Mouse (Mus musculus): ENCODE measurements around the gene Ncs1. TPM values are rescaled to one million over a fixed set of nuclear protein-coding genes. Genes with fewer than 3 reads are reported as not detected.
A peak's percentile ranks its signal among the peaks of the same experiment; 100 is the strongest.

Ncs1 gene
- 0.25 and 0.67 TPM in 2 replicates for polyA plus RNA-seq (2012; ENCODE audit: insufficient read depth, insufficient read length, missing spikeins)

DNA sequence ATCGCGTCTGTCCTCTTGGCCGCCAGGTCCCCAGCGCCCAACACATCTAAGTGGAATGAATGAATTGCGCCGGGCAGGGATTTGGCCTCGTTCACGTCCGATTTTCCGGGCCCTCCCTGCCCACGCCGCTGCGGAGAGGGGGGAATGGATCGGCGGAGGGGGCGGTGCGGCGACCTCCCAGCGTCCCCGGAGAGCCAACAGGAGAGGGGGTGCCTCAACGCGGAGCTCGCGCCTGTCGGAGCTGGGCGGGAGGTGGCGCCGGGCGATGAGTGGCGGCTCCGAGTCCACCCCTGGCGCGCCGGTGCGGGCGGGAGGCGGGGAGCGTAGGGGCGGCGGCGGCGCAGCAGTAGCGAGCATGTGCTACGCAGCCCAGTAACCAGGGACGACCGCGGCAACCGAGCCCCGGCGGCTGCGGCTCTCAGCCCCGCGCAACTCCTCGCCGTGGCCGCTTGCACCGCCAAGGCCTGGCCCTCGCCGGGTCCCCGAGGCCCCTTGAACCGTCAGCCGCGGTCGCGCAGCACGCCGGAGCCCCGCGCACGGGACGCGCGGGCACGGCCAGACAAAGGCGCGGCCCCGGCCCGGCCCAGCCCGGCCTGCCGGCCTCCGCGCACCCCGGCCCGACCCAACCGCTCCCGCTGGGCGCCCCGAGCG lies at the start of gene Ncs1:
Gene Ncs1 (plus strand): TSS at position 333 of the 651 bp plus-strand sequence.
- Histone ChIP-seq H3K27ac (replicated peaks; ENCODE audit: low read depth, low read length) (no peak within 1 kb of the TSS), H3K4me1 (ENCODE audit: control insufficient read depth, insufficient read depth, insufficient read length, low read length) (no peaks in the 10 kb centered on the region), H3K4me3 (ENCODE audit: insufficient read depth, low read depth, low read length) (peak within 1 kb of the TSS; percentile 57)

DNA sequence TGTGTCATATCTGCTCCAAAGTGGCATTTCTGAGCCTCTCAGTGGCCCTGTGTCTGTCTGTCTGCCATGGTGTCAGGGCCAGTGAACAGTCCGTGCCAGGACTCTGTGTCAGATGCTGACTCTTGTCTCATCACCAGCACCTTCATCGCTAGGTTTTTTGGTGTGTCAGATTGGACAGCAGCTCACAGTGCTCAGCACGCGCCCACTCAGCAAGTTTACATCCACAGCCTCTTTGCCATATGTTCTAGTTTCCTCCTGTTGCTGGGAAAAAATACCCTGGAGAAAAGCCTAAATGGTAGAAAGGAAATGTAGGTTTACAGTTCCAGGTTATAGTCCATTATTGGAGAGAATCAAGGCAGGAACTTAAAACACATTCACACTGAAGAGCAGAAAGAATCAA lies 47.0 kb upstream of the Ncs1 start:
- no peak overlapping the region for H3K4me3 ChIP-seq (ENCODE audit: insufficient read depth, low read depth, low read length)
- H3K27ac ChIP-seq (replicated peaks; ENCODE audit: low read depth, low read length): no peak overlapping the region
- H3K4me1 ChIP-seq (ENCODE audit: control insufficient read depth, insufficient read depth, insufficient read length, low read length): no peaks in the 10 kb centered on the region

DNA sequence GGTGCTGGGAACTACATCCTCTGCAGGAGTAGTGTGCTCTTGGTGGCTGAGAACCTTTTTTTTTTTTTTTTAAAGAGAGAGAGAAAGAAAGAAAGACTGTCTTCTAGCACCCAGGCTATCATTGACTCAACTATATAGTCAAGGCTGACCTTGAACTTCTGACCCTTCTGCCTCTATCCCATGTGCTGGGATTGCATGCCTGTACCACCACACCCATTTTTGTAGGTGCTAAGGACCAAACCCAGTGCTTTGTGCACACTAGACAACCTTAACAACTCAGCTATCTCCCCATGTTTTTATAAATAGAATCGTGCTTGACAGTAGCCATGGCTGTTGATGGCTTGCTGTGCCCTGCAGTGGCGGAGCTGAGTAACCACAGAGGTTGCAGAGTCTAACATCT lies 45.6 kb upstream of the Ncs1 start:
- no peak overlapping the region for H3K4me3 ChIP-seq (ENCODE audit: insufficient read depth, low read depth, low read length)
- H3K27ac ChIP-seq (replicated peaks; ENCODE audit: low read depth, low read length): no peak overlapping the region
- H3K4me1 ChIP-seq (ENCODE audit: control insufficient read depth, insufficient read depth, insufficient read length, low read length): no peaks in the 10 kb centered on the region

- Histone ChIP-seq H3K4me3 (ENCODE audit: insufficient read depth, low read depth, low read length) (no peak overlapping the region), H3K27ac (replicated peaks; ENCODE audit: low read depth, low read length) (no peak overlapping the region), H3K4me1 (ENCODE audit: control insufficient read depth, insufficient read depth, insufficient read length, low read length) (no peaks in the 10 kb centered on the region)
Measured at GRCm38 (mm10) chr2:31201851-31202250, 43.8 kb upstream of the Ncs1 start.

GRCm38 (mm10) chr2:31202357-31202756 lies 43.3 kb upstream of the Ncs1 start:
- Histone ChIP-seq H3K4me3 (ENCODE audit: insufficient read depth, low read depth, low read length) (no peak overlapping the region), H3K4me1 (ENCODE audit: control insufficient read depth, insufficient read depth, insufficient read length, low read length) (no peaks in the 10 kb centered on the region), H3K27ac (replicated peaks; ENCODE audit: low read depth, low read length) (no peak overlapping the region)

DNA sequence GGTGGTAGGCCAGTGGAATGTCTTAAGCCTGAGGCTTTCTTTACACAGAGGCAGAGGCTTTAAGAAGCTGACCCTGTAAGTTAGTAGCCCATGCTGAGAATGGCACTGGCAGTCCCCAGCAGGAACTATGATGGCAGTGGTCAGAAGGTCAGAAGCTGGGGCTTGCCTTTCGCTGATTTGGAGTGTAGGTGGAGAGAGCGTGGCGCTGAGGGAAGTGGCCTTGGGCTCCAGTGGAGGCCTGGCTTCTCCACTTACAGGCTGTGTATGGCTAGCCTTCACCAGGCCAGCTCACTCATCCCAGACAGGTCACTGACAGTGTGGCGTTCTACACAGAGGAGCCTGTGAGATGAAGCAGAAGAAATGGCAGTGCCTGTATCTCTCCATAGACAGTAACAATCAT lies 42.7 kb upstream of the Ncs1 start:
- H3K27ac ChIP-seq (replicated peaks; ENCODE audit: low read depth, low read length): no peak overlapping the region

DNA sequence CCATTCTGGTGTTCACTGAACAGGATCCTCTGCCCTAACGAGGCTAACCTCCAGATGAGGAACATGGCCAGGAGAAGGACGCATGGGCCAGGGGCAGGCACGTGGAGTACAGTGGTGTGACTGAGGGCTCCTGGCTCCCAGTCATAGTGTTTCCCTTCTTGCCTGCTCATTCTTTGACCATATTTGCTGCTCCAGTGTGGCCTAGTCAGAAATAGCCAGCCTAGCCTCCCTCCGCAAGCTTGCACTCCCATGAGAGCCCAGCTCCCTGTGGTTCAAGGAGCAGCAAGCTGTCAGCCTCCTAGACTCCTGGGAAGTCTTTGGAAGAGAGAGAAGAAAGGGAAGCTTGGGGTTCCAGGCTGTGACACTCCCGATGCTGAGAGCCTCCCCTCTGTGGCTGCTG lies 40.9 kb upstream of the Ncs1 start:
- Histone ChIP-seq H3K4me3 (ENCODE audit: insufficient read depth, low read depth, low read length) (no peak overlapping the region), H3K27ac (replicated peaks; ENCODE audit: low read depth, low read length) (no peak overlapping the region), H3K4me1 (ENCODE audit: control insufficient read depth, insufficient read depth, insufficient read length, low read length) (no peaks in the 10 kb centered on the region)

More for the DNA sequence above, 42.7 kb upstream of the Ncs1 start:
- H3K4me3 ChIP-seq (ENCODE audit: insufficient read depth, low read depth, low read length): no peak overlapping the region
- H3K4me1 ChIP-seq (ENCODE audit: control insufficient read depth, insufficient read depth, insufficient read length, low read length): no peaks in the 10 kb centered on the region

- Histone ChIP-seq H3K4me1 (ENCODE audit: control insufficient read depth, insufficient read depth, insufficient read length, low read length) (no peaks in the 10 kb centered on the region), H3K27ac (replicated peaks; ENCODE audit: low read depth, low read length) (no peak overlapping the region), H3K4me3 (ENCODE audit: insufficient read depth, low read depth, low read length) (no peak overlapping the region)
Measured at GRCm38 (mm10) chr2:31206211-31206610, 39.4 kb upstream of the Ncs1 start.

DNA sequence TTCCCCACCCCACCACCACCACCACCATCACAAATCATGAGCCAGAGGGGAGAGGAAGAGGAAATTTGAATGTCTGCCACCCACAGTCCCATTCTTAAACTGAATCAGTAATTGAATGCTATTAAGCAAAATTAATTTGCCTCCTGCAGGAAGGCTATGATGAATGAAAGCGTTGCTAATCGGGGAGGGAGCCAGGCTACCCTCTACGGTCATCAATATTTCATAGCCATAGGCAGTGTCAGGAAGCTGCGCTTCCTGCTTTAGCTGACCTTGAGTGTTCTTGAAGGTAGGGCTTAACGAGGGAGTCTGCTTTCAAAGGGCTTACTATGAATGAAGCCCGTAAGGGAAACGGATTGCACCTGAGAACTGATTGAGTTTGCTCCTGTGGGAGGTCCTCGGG lies 38.7 kb upstream of the Ncs1 start:
- Histone ChIP-seq H3K4me3 (ENCODE audit: insufficient read depth, low read depth, low read length) (no peak overlapping the region), H3K4me1 (ENCODE audit: control insufficient read depth, insufficient read depth, insufficient read length, low read length) (no peaks in the 10 kb centered on the region), H3K27ac (replicated peaks; ENCODE audit: low read depth, low read length) (no peak overlapping the region)

- H3K27ac ChIP-seq (replicated peaks; ENCODE audit: low read depth, low read length): no peak overlapping the region
- H3K4me1 ChIP-seq (ENCODE audit: control insufficient read depth, insufficient read depth, insufficient read length, low read length): no peaks in the 10 kb centered on the region
Measured at GRCm38 (mm10) chr2:31208544-31209142, 37.0 kb upstream of the Ncs1 start.

DNA sequence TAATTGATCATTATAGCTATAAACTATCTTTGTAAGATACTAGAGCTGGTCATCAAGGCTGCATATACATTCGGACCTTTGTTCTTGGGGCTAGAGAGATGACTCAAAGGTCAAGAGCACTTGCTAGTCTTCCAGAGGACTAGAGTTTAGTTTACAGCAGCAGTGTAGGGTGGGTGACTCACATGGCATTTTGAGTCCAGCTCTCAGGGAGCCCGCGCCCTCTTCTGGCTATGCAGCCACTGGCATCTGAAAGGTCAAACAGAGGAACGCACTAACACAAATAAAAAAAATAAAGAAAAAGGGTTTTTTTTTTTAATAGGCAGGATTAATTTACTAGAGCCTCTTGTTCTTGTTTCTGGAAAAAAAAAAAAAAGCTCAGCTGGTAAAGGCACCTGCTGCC lies 36.1 kb upstream of the Ncs1 start:
- Histone ChIP-seq H3K4me1 (ENCODE audit: control insufficient read depth, insufficient read depth, insufficient read length, low read length) (no peaks in the 10 kb centered on the region), H3K4me3 (ENCODE audit: insufficient read depth, low read depth, low read length) (no peak overlapping the region), H3K27ac (replicated peaks; ENCODE audit: low read depth, low read length) (no peak overlapping the region)

More at GRCm38 (mm10) chr2:31208544-31209142, 37.0 kb upstream of the Ncs1 start:
- no peak overlapping the region for H3K4me3 ChIP-seq (ENCODE audit: insufficient read depth, low read depth, low read length)

- Histone ChIP-seq H3K4me1 (ENCODE audit: control insufficient read depth, insufficient read depth, insufficient read length, low read length) (no peaks in the 10 kb centered on the region), H3K4me3 (ENCODE audit: insufficient read depth, low read depth, low read length) (no peak overlapping the region), H3K27ac (replicated peaks; ENCODE audit: low read depth, low read length) (no peak overlapping the region)
Measured at GRCm38 (mm10) chr2:31210144-31210847, 35.3 kb upstream of the Ncs1 start.

DNA sequence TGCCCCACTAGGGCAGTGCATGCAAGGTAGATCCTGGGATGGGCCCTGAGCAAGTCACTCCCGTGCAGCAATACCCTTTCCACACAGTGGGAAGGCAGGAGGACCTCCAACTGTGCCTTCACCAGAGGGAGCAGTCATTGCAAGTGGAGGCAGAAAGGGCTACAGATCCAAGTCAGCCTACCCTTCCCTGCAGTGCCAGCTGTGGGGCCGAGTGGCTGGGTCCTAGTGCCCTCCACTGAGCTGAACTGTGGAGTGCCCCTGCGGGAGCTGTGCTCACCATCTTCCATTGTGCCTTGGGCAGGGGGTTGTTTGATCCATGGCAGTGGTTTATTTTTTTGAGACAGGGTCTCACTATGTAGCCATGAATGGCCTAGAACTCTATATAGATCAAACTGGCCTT lies 34.4 kb upstream of the Ncs1 start:
- Histone ChIP-seq H3K27ac (replicated peaks; ENCODE audit: low read depth, low read length) (no peak overlapping the region), H3K4me3 (ENCODE audit: insufficient read depth, low read depth, low read length) (no peak overlapping the region), H3K4me1 (ENCODE audit: control insufficient read depth, insufficient read depth, insufficient read length, low read length) (no peaks in the 10 kb centered on the region)

DNA sequence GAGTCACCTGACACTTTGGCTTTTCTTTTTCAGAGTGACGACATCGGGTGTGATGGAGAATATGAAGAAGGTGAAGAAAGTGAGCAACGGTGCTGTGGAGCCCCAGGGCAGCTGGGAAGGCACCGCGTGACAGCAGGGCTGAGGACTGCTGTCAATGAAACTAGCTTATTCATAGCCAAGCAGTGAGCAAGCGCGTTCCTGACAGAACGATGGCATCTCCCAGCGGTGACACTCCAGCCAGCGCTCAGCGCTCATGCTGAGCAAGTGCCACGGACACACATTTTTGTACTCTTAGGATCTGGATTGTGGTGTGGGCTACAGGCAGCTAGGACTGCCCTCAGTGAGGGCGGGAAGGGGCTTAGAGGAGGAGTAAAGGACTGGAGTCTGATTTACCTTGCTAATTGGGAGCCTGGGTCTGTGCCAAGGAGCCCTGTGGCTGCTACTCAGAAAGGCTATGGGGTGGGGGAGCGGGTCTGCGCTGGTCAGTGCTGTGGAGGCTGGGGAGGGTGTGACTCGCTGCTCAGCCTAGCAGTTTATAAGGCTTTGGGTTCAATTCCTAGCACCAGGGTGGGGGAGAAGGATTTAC lies 31.3 kb upstream of the Ncs1 start:
- Histone ChIP-seq H3K4me3 (ENCODE audit: insufficient read depth, low read depth, low read length) (no peak overlapping the region), H3K4me1 (ENCODE audit: control insufficient read depth, insufficient read depth, insufficient read length, low read length) (no peaks in the 10 kb centered on the region), H3K27ac (replicated peaks; ENCODE audit: low read depth, low read length) (no peak overlapping the region)

GRCm38 (mm10) chr2:31218611-31219010 lies 27.0 kb upstream of the Ncs1 start:
- no peaks in the 10 kb centered on the region for H3K4me1 ChIP-seq (ENCODE audit: control insufficient read depth, insufficient read depth, insufficient read length, low read length)
- H3K27ac ChIP-seq (replicated peaks; ENCODE audit: low read depth, low read length): no peak overlapping the region

More at GRCm38 (mm10) chr2:31218611-31219010, 27.0 kb upstream of the Ncs1 start:
- H3K4me3 ChIP-seq (ENCODE audit: insufficient read depth, low read depth, low read length): no peak overlapping the region
